Mouse (Mus musculus) midbrain, embryonic 11.5 days (tissue): Measurements from ENCODE around the gene Ralgapa1. TPM values are rescaled to one million over a fixed set of nuclear protein-coding genes. Genes with fewer than 3 reads are reported as not detected.
"Not testable (repeated sequence)": the region's sequence is repeated elsewhere in the genome, so short reads cannot be mapped to it uniquely, and the experiment has no call there.

Experiments
- ATAC-seq: fragments of 200-750 bp; cut with Nextera tagmentation; 2 replicates; pipeline ENCODE4 v1.8.0; 2017; ENCODE audit warnings: moderate TSS enrichment, moderate library complexity; ENCODE audit not compliant: low FRiP score
- DNase-seq: peaks from one replicate; pipeline ENCODE4 v3.0.0; 2015; ENCODE audit warnings: low spot score; ENCODE audit errors: missing footprints
- H3K27ac ChIP-seq: fragments of 300-500 bp; sonication (generic); 2 replicates; pipeline ENCODE4 v1.5.1; 2014; ENCODE audit warnings: low read depth, low read length
- H3K27me3 ChIP-seq: fragments of 300-500 bp; sonication (generic); 2 replicates; pipeline ENCODE4 v1.6.1; 2014; ENCODE audit warnings: mild to moderate bottlenecking, low read length, moderate library complexity, mixed read lengths; ENCODE audit not compliant: control insufficient read depth, insufficient read depth
- H3K36me3 ChIP-seq: fragments of 300-500 bp; sonication (generic); 2 replicates; pipeline ENCODE4 v1.6.1; 2014; ENCODE audit warnings: mild to moderate bottlenecking, low read length, moderate library complexity, mixed read lengths; ENCODE audit not compliant: control insufficient read depth, insufficient read depth
- H3K4me1 ChIP-seq: fragments of 300-500 bp; sonication (generic); 2 replicates; pipeline ENCODE4 v1.6.1; 2014; ENCODE audit warnings: low read length; ENCODE audit not compliant: control insufficient read depth, insufficient read depth
- H3K4me2 ChIP-seq: fragments of 300-500 bp; sonication (generic); 2 replicates; pipeline ENCODE4 v1.6.1; 2014; ENCODE audit warnings: mild to moderate bottlenecking, moderate library complexity
- H3K4me3 ChIP-seq: fragments of 300-500 bp; sonication (generic); 2 replicates; pipeline ENCODE4 v1.5.1; 2014; ENCODE audit warnings: low read depth, low read length
- H3K9ac ChIP-seq: fragments of 300-500 bp; sonication (generic); 2 replicates; pipeline ENCODE4 v1.6.1; 2014; ENCODE audit warnings: low read length
- H3K9me3 ChIP-seq: fragments of 300-500 bp; sonication (generic); 2 replicates; pipeline ENCODE4 v1.6.1; 2016; ENCODE audit warnings: low read length; ENCODE audit not compliant: control insufficient read depth
- WGBS: fragments of 180-500 bp; shearing (Covaris S2); extraction: QIAGEN DNeasy Blood & Tissue Kit; methylation state at CpG from one replicate; pipeline ENCODE4 v1.1.7; 2014; 5-methylcytosine and 5-hydroxymethylcytosine counted together
- polyA plus RNA-seq: library from polyadenylated mRNA; unstranded; fragments of >200 nt; fragmentation: Nextera tagmentation; extraction: Ambion mirVana; gene quantifications from 2 replicates; pipeline ENCODE4 v1.2.1, GENCODE M21; 2014

Gene Ralgapa1
- polyA plus RNA-seq, 1 experiment from 2014 or later = 19.1 TPM

DNA sequence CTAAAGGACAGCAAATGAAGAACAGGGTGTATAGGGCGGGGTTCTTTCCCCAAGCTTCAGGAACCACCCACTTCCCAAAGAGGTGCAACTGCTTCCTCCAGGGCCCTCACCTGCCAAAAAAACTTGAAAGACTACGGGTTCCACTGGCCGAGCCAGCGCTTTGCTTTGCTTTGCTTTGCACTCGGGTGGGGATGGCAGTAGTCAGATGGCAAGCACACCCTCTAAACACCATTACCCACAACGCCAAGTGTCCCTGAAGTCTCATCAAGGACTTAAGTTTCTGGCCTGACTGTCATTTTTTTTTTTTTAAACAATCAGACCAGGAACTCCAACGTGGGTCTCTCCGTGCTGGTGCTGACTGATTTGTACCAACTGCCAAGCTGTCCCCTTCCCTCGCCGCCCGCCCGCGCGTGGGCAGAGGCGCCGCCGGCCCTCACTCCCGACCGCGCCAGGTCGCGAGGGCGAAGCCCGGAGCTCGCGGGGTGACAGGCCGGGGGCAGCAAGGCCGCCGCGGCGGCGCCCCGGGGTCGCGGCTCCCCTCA lies 777 bp downstream of the Ralgapa1 start:
- peak overlapping the region; percentile 90 for H3K27ac ChIP-seq
- H3K4me2 ChIP-seq = peak overlapping the region; percentile 45
- ATAC-seq (peak; percentile 57), DNase-seq (no peak)
- peak overlapping the region; percentile 64 for H3K4me3 ChIP-seq
- H3K36me3 ChIP-seq = no peaks in the 10 kb centered on the region
- H3K9me3 ChIP-seq = no peaks in the 10 kb centered on the region
- no peaks in the 10 kb centered on the region for H3K27me3 ChIP-seq
- peak overlapping the region; percentile 92 for H3K9ac ChIP-seq
- 1% methylated on average over 35 of the region's 35 CpGs for WGBS
- H3K4me1 ChIP-seq = peaks cover 7% of the 10 kb centered on the region

DNA sequence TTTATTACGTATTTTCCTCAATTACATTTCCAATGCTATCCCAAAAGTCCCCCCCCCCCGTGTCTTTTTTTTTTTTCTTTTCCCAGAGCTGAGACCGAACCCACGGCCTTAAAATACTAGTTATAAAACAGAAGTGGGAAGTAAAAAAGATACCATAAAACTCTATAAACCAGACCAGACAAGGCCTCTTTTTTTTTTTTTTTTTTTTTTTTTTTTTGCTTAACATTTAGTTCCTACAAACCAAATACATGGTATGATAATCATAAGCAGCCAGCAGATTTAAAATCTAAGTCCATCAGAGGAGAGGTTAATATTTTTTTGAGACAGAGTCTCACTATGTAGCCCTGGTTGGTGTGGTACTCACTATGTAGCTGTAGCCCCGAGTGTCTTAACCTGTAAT lies 4.5 kb downstream of the Ralgapa1 start:
- 93% methylated on average over 5 of the region's 5 CpGs for WGBS
- no peak for ATAC-seq
- Histone ChIP-seq H3K27me3 (no peaks in the 10 kb centered on the region), H3K9ac (no peak overlapping the region), H3K36me3 (no peaks in the 10 kb centered on the region), H3K4me2 (no peak overlapping the region), H3K27ac (no peak overlapping the region), H3K4me3 (no peak overlapping the region), H3K4me1 (peaks cover 7% of the 10 kb centered on the region), H3K9me3 (no peaks in the 10 kb centered on the region)
- DNase-seq = no peak

DNA sequence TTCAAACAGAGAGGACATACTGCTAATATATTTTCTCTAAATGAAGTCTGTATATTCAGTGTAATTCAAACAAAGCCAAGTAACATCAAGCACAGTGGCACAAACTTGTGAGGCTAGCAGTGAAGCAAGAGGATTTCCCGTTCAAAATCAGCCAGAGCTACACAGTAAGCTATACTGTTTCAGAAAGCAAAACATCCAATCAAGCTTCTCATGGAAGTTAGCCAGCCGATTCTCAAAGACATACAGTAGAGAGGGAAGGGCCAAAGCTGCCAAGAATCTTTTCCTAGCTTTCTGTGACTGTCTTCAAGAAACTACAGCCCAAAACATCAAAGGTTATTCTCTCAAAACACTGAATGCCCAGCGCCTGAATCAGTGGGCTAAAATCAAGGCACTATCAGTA lies 15.9 kb downstream of the Ralgapa1 start:
- H3K9ac ChIP-seq = no peak overlapping the region
- H3K9me3 ChIP-seq = no peaks in the 10 kb centered on the region
- 67% methylated on average over 3 of the region's 3 CpGs for WGBS
- DNase-seq (no peak), ATAC-seq (no peak)
- no peak overlapping the region for H3K4me2 ChIP-seq
- H3K27me3 ChIP-seq = no peaks in the 10 kb centered on the region
- no peak overlapping the region for H3K4me3 ChIP-seq
- no peaks in the 10 kb centered on the region for H3K4me1 ChIP-seq
- H3K27ac ChIP-seq = no peak overlapping the region
- no peaks in the 10 kb centered on the region for H3K36me3 ChIP-seq

DNA sequence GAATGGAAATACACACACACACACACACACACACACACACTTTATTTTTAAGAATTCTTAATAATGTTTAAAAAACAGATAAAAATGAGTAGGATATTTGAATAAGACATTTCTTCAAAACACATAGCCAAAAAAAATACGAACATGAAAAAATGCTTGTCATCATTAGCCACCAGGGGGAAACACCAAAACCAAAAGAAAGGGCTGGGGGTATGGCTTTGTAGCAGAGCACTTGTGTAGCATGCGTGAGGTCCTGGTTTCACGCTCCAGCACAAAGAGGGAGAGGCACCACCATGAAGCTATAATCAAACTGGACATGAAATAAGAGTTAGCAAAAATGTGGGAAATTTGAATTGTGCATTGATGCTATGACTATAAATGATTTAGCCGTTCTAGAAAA lies 19.8 kb downstream of the Ralgapa1 start:
- no peak overlapping the region for H3K27ac ChIP-seq
- H3K27me3 ChIP-seq = no peaks in the 10 kb centered on the region
- no peak overlapping the region for H3K4me2 ChIP-seq
- no peaks in the 10 kb centered on the region for H3K36me3 ChIP-seq
- H3K4me1 ChIP-seq = no peaks in the 10 kb centered on the region
- ATAC-seq = no peak
- H3K4me3 ChIP-seq = no peak overlapping the region
- H3K9ac ChIP-seq = no peak overlapping the region
- WGBS = 87% methylated on average over 4 of the region's 4 CpGs
- H3K9me3 ChIP-seq = no peaks in the 10 kb centered on the region
- DNase-seq = no peak

DNA sequence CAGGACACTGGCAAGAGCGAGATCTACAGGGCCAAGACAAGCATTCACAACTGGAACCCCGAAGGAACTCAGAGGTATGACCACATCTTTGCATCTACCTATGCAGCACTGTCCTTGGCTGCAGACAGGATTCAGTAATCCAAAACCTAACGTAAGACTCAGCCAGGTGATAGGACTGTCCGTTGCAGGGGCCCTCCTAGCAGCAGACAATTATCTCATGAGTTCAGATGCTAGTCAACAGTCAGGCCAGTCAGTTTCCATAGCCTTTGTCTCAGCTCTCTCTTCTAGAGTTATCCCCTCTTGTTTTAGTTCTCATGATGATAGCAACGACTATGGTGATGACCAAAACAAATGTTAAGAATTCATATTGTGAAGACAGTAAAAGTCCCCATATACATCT lies 20.8 kb downstream of the Ralgapa1 start:
- ATAC-seq (no peak), DNase-seq (no peak)
- Histone ChIP-seq H3K9ac (no peak overlapping the region), H3K4me3 (no peak overlapping the region), H3K27me3 (no peaks in the 10 kb centered on the region), H3K27ac (no peak overlapping the region), H3K9me3 (no peaks in the 10 kb centered on the region), H3K4me1 (no peaks in the 10 kb centered on the region), H3K36me3 (no peaks in the 10 kb centered on the region), H3K4me2 (no peak overlapping the region)
- WGBS = 91% methylated on average over 5 of the region's 5 CpGs

DNA sequence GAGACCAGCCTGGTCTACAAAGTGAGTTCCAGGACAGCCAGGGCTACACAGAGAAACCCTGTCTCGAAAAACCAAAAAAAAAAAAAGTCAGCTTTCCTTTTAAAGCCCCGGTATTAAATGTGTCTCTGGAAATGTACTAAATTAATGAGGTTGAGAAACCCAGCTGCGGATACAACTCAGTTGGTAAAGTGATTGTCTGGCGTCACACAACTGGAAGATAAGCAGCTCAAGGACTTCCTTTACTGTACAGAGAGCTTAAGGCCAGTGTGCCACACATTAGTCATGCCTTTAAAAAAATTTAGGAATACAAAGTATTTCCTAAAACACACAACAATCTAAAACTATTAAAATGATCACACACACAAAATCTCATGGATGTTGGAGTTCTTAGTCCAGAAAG lies 22.2 kb downstream of the Ralgapa1 start:
- Histone ChIP-seq H3K4me1 (no peaks in the 10 kb centered on the region), H3K4me3 (no peak overlapping the region)
- DNase-seq = no peak

DNA sequence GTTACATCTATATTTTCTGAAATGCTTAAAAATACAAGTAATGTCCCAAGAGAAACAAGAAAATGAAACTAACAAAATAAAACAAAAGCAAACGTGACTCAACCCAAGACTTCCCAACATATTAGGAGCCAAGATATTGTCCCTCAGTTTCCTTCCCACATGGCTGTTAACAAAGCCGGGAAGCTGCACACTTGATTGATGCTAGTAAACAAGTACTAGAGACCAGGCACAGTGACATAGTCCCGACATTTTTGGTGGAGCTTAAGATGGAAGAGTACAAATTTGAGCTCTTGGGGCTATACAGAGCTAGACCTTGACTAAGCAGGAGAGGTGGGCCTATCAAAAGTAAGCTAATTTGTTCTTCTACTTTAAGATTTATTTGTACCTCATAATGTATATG lies 23.9 kb downstream of the Ralgapa1 start:
- no peak for DNase-seq
- ATAC-seq = no peak
- Histone ChIP-seq H3K4me3 (no peak overlapping the region), H3K4me1 (no peaks in the 10 kb centered on the region), H3K4me2 (no peak overlapping the region), H3K27me3 (no peaks in the 10 kb centered on the region), H3K9ac (no peak overlapping the region), H3K9me3 (no peaks in the 10 kb centered on the region), H3K36me3 (no peaks in the 10 kb centered on the region), H3K27ac (no peak overlapping the region)
- WGBS = 95% methylated on average over 3 of the region's 3 CpGs

More for the DNA sequence above, 22.2 kb downstream of the Ralgapa1 start:
- WGBS = 93% methylated on average over 4 of the region's 4 CpGs
- no peaks in the 10 kb centered on the region for H3K27me3 ChIP-seq
- H3K36me3 ChIP-seq = no peaks in the 10 kb centered on the region
- no peak overlapping the region for H3K27ac ChIP-seq
- no peaks in the 10 kb centered on the region for H3K9me3 ChIP-seq
- ATAC-seq = no peak
- no peak overlapping the region for H3K4me2 ChIP-seq
- no peak overlapping the region for H3K9ac ChIP-seq

DNA sequence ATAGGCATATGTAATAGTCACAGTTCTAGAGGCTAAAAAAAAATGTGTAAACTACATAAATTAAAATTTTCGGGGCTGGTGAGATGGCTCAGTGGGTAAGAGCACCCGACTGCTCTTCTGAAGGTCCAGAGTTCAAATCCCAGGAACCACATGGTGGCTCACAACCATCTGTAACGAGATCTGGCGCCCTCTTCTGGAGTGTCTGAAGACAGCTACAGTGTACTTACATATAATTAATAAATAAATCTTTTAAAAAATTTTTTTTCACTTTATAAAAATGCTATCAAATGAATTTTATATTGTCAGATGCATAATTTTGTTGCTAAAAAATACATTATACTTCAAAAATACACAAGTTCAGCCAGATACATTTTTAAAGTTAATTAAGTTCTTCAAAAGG lies 26.5 kb downstream of the Ralgapa1 start:
- not testable (repeated sequence) for H3K27ac ChIP-seq, H3K27me3 ChIP-seq, H3K4me3 ChIP-seq, H3K9me3 ChIP-seq, H3K36me3 ChIP-seq, DNase-seq, H3K9ac ChIP-seq, H3K4me2 ChIP-seq, ATAC-seq, H3K4me1 ChIP-seq
- WGBS = 74% methylated on average over 4 of the region's 4 CpGs

DNA sequence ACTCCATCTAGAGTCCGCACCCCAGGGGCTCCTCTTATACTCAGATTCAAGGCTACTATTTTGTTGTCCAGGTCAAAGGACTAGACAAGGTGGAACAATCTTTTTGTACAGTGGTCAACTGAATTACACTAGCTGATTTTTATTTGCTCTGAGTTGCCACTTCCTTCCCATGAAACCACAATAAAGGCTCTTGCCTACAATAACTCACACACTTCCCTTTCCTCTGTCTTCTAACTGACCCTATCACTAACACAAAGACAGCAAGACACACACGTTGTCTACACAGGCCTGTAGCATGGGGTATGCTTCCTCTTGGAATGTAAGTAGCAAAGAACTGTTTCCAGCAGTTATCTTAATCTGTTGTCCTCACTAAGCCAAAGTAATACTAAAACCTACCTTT lies 35.7 kb downstream of the Ralgapa1 start:
- Histone ChIP-seq H3K4me2 (no peak overlapping the region), H3K27me3 (no peaks in the 10 kb centered on the region), H3K9me3 (no peaks in the 10 kb centered on the region), H3K4me1 (no peaks in the 10 kb centered on the region), H3K27ac (no peak overlapping the region), H3K9ac (no peak overlapping the region), H3K4me3 (no peak overlapping the region), H3K36me3 (no peaks in the 10 kb centered on the region; the same call in 1 of the 2 replicates)
- no peak for DNase-seq
- no peak for ATAC-seq
- 91% methylated on average over 2 of the region's 2 CpGs for WGBS
